Mouse (Mus musculus) kidney, adult 2 months (tissue): ENCODE measurements at regions not wholly inside any gene's neighbourhood (a gene's known extent, or its start where the extent isn't known, plus 50 kb on each side); places are given as distances from the start of the nearest gene placed in this dataset.

Experiments used
- CTCF ChIP-seq: fragments of 200-500 bp; conservative IDR thresholded peaks from 2 replicates; pipeline ENCODE4 v1.5.1; 2011; ENCODE audit warnings: low read depth, mild to moderate bottlenecking, control low read depth, low read length, moderate library complexity, mixed read lengths; ENCODE audit not compliant: insufficient read depth, insufficient read length
- POLR2A ChIP-seq: fragments of 200-500 bp; IDR thresholded peaks from one replicate; pipeline ENCODE4 v1.6.1; 2011; ENCODE audit warnings: low read depth, low read length, control low read depth

- TF ChIP-seq CTCF (no peak), POLR2A (no peak)
These were observed 59.8 kb downstream of the Zfp281 start for GRCm38 (mm10) chr1:136684481-136684880.
